Mouse (Mus musculus) midbrain, embryonic 14.5 days (tissue): ENCODE results near the gene Ttc9c. TPM values are rescaled to one million over a fixed set of nuclear protein-coding genes. Genes with fewer than 3 reads are reported as not detected.

Experiments used
- ATAC-seq: fragments of 200-750 bp; cut with Nextera tagmentation; 2 replicates; pipeline ENCODE4 v1.8.0; 2017; ENCODE audit warnings: moderate number of reproducible peaks, moderate library complexity; ENCODE audit not compliant: low FRiP score, low TSS enrichment
- DNase-seq: peaks from one replicate; pipeline ENCODE4 v3.0.0-alpha.2; 2015
- H3K27ac ChIP-seq: fragments of 300-500 bp; sonication (generic); replicated peaks from 2 replicates; pipeline ENCODE4 v1.5.1; 2014; ENCODE audit warnings: mild to moderate bottlenecking, low read depth, low read length, moderate library complexity
- H3K27me3 ChIP-seq: fragments of 300-500 bp; sonication (generic); 2 replicates; pipeline ENCODE4 v1.6.1; 2014; ENCODE audit warnings: low read length, control low read depth, mixed read lengths; ENCODE audit not compliant: control insufficient read depth, insufficient read depth
- H3K36me3 ChIP-seq: fragments of 300-500 bp; sonication (generic); 2 replicates; pipeline ENCODE4 v1.6.1; 2014; ENCODE audit warnings: low read length, control low read depth; ENCODE audit not compliant: control insufficient read depth, insufficient read depth
- H3K4me1 ChIP-seq: fragments of 300-500 bp; sonication (generic); 2 replicates; pipeline ENCODE4 v1.6.1; 2014; ENCODE audit warnings: mild to moderate bottlenecking, antibody characterized with exemption, low read length, control low read depth; ENCODE audit not compliant: control insufficient read depth, insufficient read depth
- H3K4me2 ChIP-seq: fragments of 300-500 bp; sonication (generic); 2 replicates; pipeline ENCODE4 v1.6.1; 2014; ENCODE audit warnings: mild to moderate bottlenecking, low read length, moderate library complexity
- H3K4me3 ChIP-seq: fragments of 300-500 bp; sonication (generic); replicated peaks from 2 replicates; pipeline ENCODE4 v1.5.1; 2014; ENCODE audit warnings: low read depth, low read length
- H3K9ac ChIP-seq: fragments of 300-500 bp; sonication (generic); replicated peaks from 2 replicates; pipeline ENCODE4 v1.6.1; 2014; ENCODE audit warnings: mild to moderate bottlenecking, low read length, moderate library complexity
- H3K9me3 ChIP-seq: fragments of 300-500 bp; sonication (generic); 2 replicates; pipeline ENCODE4 v1.6.1; 2016; ENCODE audit warnings: low read length, control low read depth, mixed read lengths; ENCODE audit not compliant: control insufficient read depth
- WGBS: fragments of 180-500 bp; shearing (Covaris S2); extraction: QIAGEN DNeasy Blood & Tissue Kit; methylation state at CpG from one replicate; pipeline ENCODE4 v1.1.7; 2014; 5-methylcytosine and 5-hydroxymethylcytosine counted together
- polyA plus RNA-seq: library from polyadenylated mRNA; unstranded; fragments of >200 nt; fragmentation: Nextera tagmentation; extraction: Ambion mirVana; gene quantifications from 2 replicates; pipeline ENCODE4 v1.2.1, GENCODE M21; 2014

Gene Ttc9c
- polyA plus RNA-seq, 1 experiment from 2014 or later = 55.8 TPM

DNA sequence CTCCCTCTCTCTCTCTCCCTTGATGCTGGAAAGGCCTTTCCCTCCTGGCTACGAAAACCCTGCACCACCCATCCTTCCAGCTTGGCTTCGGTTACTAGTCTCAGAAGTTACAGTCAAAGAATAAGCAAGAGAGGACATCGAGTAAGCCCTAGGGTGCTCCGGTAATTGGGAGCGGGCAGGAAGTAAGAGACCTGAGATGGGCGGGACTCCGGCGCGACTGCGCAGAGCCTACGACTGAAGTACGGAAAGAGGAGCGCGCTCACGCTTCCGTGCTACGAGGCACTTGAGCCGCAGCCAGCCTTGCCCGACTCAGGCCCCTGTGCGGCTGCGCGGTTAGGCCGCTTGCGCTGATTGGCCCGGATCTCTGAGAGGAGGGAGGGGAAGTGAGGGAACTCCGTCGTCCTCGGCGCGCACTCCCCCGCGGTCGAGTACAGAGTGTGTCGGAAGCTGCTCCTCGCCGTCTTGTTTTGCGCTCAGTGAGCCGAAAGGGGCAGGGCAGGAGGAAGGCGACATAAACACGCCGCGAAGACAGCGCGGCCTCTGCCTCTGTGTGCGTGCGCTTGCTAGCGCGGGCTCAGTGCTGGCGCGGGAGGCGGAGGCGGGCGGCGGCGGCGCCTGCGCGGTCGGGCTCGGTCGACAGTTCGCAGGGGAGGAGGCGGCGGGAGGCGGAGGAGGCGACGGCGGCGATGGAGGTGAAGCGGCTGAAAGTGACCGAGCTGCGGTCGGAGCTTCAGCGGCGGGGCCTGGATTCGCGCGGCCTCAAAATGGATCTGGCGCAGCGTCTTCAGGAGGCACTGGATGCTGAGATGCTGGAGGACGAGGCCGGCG is 677 bp upstream of the Ttc9c start, which contains the start of gene Hnrnpul2:
TSS of gene Hnrnpul2 (plus strand) at position 415 of the 828 bp plus-strand sequence.
- H3K36me3 ChIP-seq = peaks cover 40% of the 10 kb centered on the region
- H3K4me1 ChIP-seq = peaks cover 37% of the 10 kb centered on the region
- peak within 1 kb of the TSS; percentile 94 for H3K27ac ChIP-seq
- H3K4me2 ChIP-seq = peak within 1 kb of the TSS; percentile 79
- H3K9ac ChIP-seq = peak within 1 kb of the TSS; percentile 92
- peak; percentile 99 for DNase-seq
- no peaks in the 10 kb centered on the region for H3K27me3 ChIP-seq
- WGBS = under 1% methylated on average over 83 of the region's 83 CpGs
- ATAC-seq = peak; percentile 96
- peak within 1 kb of the TSS; percentile 98 for H3K4me3 ChIP-seq
- H3K9me3 ChIP-seq = no peaks in the 10 kb centered on the region

GRCm38 (mm10) chr19:8818301-8818798 is 783 bp downstream of the Ttc9c start:
- Histone ChIP-seq H3K9ac (peak overlapping the region; percentile 92), H3K27me3 (no peaks in the 10 kb centered on the region), H3K4me3 (peak overlapping the region; percentile 98), H3K27ac (peak overlapping the region; percentile 94), H3K4me1 (peaks cover 37% of the 10 kb centered on the region), H3K4me2 (peak overlapping the region; percentile 79), H3K36me3 (peaks cover 38% of the 10 kb centered on the region), H3K9me3 (no peaks in the 10 kb centered on the region)
- 29% methylated on average over 14 of the region's 14 CpGs for WGBS
- ATAC-seq (no peak), DNase-seq (no peak)

- H3K27me3 ChIP-seq = no peaks in the 10 kb centered on the region
- 0 out of 2 replicates have a peak overlapping the region, but pooled peaks have one; percentile 10 for H3K4me3 ChIP-seq
- H3K9ac ChIP-seq = peak overlapping the region; percentile 34; the same call in 1 of the 2 replicates
- H3K4me2 ChIP-seq = peak overlapping the region; percentile 79
- peaks cover 29% of the 10 kb centered on the region for H3K4me1 ChIP-seq
- ATAC-seq (no peak), DNase-seq (no peak)
- H3K9me3 ChIP-seq = no peaks in the 10 kb centered on the region
- H3K36me3 ChIP-seq = peaks cover 44% of the 10 kb centered on the region
- no peak overlapping the region for H3K27ac ChIP-seq
- WGBS = 33% methylated on average over 3 of the region's 3 CpGs
Measured at GRCm38 (mm10) chr19:8817001-8817400, 2.1 kb downstream of the Ttc9c start.

- H3K9me3 ChIP-seq = no peaks in the 10 kb centered on the region
- 81% methylated on average over 11 of the region's 11 CpGs for WGBS
- DNase-seq (no peak), ATAC-seq (no peak)
- H3K27me3 ChIP-seq = no peaks in the 10 kb centered on the region
- H3K4me2 ChIP-seq = no peak overlapping the region
- H3K36me3 ChIP-seq = peaks cover 53% of the 10 kb centered on the region
- peaks cover 20% of the 10 kb centered on the region for H3K4me1 ChIP-seq
- H3K9ac ChIP-seq = 0 out of 2 replicates have a peak overlapping the region, but pooled peaks have one; percentile 4
- no peak overlapping the region for H3K27ac ChIP-seq
- no peak overlapping the region for H3K4me3 ChIP-seq
Measured at GRCm38 (mm10) chr19:8815812-8816211, 3.3 kb downstream of the Ttc9c start.

GRCm38 (mm10) chr19:8806810-8807209 is 12.3 kb downstream of the Ttc9c start:
- Histone ChIP-seq H3K36me3 (peaks cover 64% of the 10 kb centered on the region), H3K4me1 (peaks cover 6% of the 10 kb centered on the region; the same call in 1 of the 2 replicates), H3K27me3 (no peaks in the 10 kb centered on the region), H3K9ac (no peak overlapping the region), H3K4me3 (no peak overlapping the region), H3K9me3 (no peaks in the 10 kb centered on the region), H3K4me2 (no peak overlapping the region), H3K27ac (no peak overlapping the region)
- DNase-seq (no peak), ATAC-seq (no peak)
- 95% methylated on average over 5 of the region's 5 CpGs for WGBS

DNA sequence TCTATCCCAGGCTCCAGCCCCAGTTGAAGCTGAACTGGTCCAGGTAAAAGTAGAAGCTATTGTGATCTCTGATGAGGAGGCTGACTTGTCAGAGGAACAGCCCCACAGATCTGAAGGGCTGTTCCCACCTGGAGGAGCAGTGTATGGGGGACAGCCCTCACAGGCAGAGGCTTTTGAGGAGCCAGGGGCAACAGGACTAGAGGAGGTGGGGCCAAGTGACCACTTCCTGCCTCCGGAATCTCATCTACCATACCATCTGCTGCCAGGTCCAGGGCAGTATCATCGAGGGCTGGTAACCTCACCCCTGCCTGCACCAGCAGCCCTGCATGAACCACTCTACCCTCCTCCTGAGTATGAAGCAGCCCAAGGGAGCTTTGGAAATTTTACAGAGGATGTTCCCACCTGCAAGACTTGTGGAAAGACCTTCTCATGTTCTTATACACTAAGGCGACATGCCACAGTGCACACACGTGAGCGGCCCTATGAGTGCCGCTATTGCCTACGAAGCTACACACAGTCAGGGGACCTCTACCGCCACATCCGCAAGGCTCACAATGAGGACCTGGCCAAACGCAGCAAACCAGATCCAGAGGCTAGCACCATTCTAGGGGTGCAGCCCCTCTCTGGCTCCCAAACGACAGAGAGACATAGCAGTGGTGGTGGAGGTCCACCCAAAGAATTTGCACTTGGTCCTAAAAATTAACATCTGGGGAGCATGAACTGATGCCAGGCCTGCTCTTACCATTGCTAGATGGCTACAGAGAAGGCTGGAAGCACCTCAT is 15.1 kb downstream of the Ttc9c start:
- H3K4me2 ChIP-seq = no peak overlapping the region
- H3K9ac ChIP-seq = no peak overlapping the region
- H3K4me1 ChIP-seq = peaks cover 9% of the 10 kb centered on the region; the same call in 1 of the 2 replicates
- WGBS = 94% methylated on average over 11 of the region's 11 CpGs
- peaks cover 43% of the 10 kb centered on the region for H3K36me3 ChIP-seq
- H3K27ac ChIP-seq = no peak overlapping the region
- H3K4me3 ChIP-seq = no peak overlapping the region
- no peaks in the 10 kb centered on the region for H3K27me3 ChIP-seq
- no peak for DNase-seq
- no peaks in the 10 kb centered on the region for H3K9me3 ChIP-seq
- ATAC-seq = no peak

GRCm38 (mm10) chr19:8803204-8803780 is 15.8 kb downstream of the Ttc9c start:
- no peaks in the 10 kb centered on the region for H3K27me3 ChIP-seq
- ATAC-seq (no peak), DNase-seq (no peak)
- peaks cover 37% of the 10 kb centered on the region for H3K36me3 ChIP-seq
- H3K27ac ChIP-seq = peak overlapping the region; percentile 85
- peak overlapping the region; percentile 71 for H3K4me2 ChIP-seq
- peaks cover 9% of the 10 kb centered on the region; the same call in 1 of the 2 replicates for H3K4me1 ChIP-seq
- 87% methylated on average over 9 of the region's 9 CpGs for WGBS
- no peaks in the 10 kb centered on the region for H3K9me3 ChIP-seq
- peak overlapping the region; percentile 52; the same call in 1 of the 2 replicates for H3K9ac ChIP-seq
- peak overlapping the region; percentile 53; the same call in 1 of the 2 replicates for H3K4me3 ChIP-seq

- peak within 1 kb of the TSS; percentile 85 for H3K27ac ChIP-seq
- H3K4me2 ChIP-seq = peak within 1 kb of the TSS; percentile 71
- peaks cover 27% of the 10 kb centered on the region; the same call in 1 of the 2 replicates for H3K36me3 ChIP-seq
- peaks cover 16% of the 10 kb centered on the region for H3K4me1 ChIP-seq
- DNase-seq (peak; percentile 97), ATAC-seq (peak; percentile 98)
- WGBS = under 1% methylated on average over 30 of the region's 30 CpGs
- no peaks in the 10 kb centered on the region for H3K9me3 ChIP-seq
- no peaks in the 10 kb centered on the region for H3K27me3 ChIP-seq
- H3K9ac ChIP-seq = peak within 1 kb of the TSS; percentile 52
- H3K4me3 ChIP-seq = peak within 1 kb of the TSS; percentile 53
Measured at GRCm38 (mm10) chr19:8802130-8802821, 16.9 kb downstream of the Ttc9c start, which contains the start of gene Zbtb3. Gene Zbtb3 (plus strand): TSS chr19:8802555.
